Mouse (Mus musculus): Measurements from ENCODE around the gene Clasrp. TPM values are rescaled to one million over a fixed set of nuclear protein-coding genes. Genes with fewer than 3 reads are reported as not detected.

Clasrp gene
- total RNA-seq (2021) (10 to 100 TPM; 13.9 to 14.0 TPM), polyA plus RNA-seq (2012; rRNA removed) (26.1 and 32.0 TPM in 2 replicates)
- long read RNA-seq, partial matches to known transcripts: 2 of 14 reads
- long read RNA-seq, other reads (novel, unspliced or antisense): 7 of 14 reads

DNA sequence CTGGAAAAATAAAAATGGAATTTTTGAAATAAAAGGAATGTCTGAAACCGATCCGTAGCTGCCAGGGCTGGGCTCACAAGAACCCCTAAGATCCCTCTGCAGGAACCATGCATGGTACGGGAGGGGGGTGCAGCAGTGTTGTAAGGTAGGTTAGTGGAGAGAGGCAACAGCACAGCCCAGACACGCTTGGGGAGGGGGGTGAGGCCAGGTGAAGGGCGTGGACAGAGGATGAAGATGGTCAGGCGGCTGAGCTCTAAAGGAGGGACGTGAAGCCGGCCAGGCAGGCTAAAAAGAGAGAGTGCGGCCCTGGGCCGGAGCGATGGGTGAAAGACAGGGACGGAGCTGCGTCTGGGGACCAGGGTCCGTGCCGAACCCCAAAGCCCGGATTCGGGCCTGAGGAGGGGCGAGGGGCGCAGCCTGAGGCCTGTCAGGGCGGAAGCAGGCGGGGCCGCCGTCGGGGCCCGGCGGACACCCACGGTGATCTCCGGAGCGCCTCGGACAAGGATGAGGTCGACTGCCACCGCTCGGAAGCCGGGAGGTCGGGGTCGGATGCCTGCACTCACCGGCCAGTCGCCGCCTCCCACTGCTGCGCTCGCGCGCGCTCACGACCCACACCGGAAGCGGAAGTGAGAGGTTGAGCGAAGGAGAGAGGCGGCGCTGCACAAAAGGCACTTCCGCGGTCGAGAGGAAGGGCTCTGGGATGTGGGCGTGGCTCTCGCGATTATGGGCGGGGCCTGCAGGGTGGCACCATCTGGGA lies at the start of gene Clasrp:
TSS of gene Clasrp (minus strand) at position 638 of the 757 bp plus-strand sequence.
- Histone ChIP-seq H3K9ac (ENCODE audit: low read depth, low read length) (peak within 1 kb of the TSS; percentile 94), H3K79me2 (replicated peaks; ENCODE audit: control insufficient read depth, insufficient read depth, low read length) (peaks cover 4% of the 10 kb centered on the region), H3K4me1 (ENCODE audit: control insufficient read depth, insufficient read depth, low read length) (0 out of 2 replicates have a peak, but pooled peaks cover 1% of the 10 kb centered on the region), H3K27me3 (ENCODE audit: control insufficient read depth, insufficient read depth, low read length) (no peaks in the 10 kb centered on the region), H3K36me3 (ENCODE audit: control insufficient read depth, insufficient read depth, low read length) (no peaks in the 10 kb centered on the region; the same call in 1 of the 2 replicates), H3K27ac (peak within 1 kb of the TSS; percentile 88), H3K4me3 (peak within 1 kb of the TSS; percentile 99)
- intact Hi-C loops (cut with DNase I): loop anchor here (2.0 kb wide), 1 partner anchor 41 kb away; the partner anchor contains the start of gene Ppp1r37
- WGBS: under 1% methylated on average over 57 of the region's 57 CpGs
- TF ChIP-seq CTCF (IDR thresholded peaks at IDR 0.05): no peak
- TF ChIP-seq POLR2A (IDR thresholded peaks at IDR 0.05; ENCODE audit: insufficient read depth, low read depth, low read length): peak; percentile 81
- TF ChIP-seq EP300 (IDR thresholded peaks at IDR 0.05; ENCODE audit: insufficient read depth, low read depth, low read length): 0 out of 2 replicates have a peak, but pooled peaks have one; percentile 35
- peak; percentile 97 for DNase-seq

DNA sequence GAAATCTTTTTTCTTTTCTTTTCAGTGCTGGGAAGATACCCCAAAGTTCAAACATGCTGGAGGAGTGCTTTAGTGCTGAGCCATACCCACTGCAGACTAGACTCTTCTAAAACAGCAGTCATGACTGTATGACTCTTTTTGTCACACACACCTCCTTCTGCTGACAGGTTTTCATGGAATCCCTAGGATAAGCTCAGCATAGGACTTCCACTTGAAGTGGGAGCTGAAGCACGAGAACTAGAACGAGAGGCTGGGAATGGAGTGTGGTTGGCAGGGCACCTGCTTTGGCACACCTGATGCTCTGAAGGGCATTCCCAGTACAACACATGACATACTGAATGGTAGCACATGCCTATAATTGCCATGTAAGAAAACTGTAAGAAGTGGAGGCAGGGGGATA lies 48.3 kb upstream of the Clasrp start:
- intact Hi-C loops (cut with DNase I): no loop called here
- H3K27ac ChIP-seq: no peak overlapping the region; the same call in 1 of the 2 replicates

DNA sequence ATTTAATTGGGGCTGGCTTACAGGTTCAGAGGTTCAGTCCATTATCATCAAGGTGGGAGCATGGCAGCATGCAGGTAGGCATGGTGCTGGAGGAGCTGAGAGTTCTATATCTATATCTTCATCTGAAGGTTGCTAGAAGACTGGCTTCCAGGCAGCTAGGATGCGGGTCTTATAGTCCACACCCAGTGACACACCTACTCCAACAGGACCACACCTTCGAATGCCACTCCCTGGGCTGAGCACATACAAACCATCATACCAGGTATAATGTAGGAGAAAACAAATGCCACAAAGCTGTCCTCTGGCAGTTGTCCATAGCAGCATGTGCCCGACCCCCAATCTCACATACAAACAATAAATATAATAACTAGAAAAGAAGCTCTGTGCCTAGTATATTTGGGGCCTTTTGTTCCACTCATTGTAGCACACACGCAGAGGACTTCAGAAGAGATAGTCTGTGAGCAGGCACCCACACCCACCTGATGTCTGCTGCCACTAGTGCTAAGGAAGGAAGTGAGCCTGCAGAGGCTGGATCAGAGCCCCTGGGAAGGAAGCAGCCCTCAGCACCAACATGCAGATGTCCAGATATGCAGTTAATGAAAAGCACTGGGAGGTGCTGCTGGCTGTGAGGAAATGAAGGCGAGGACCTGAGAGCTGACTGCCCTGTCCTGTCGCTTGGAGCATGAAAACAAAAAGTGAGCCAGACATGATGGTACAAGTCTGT lies 46.9 kb upstream of the Clasrp start:
- Histone ChIP-seq H3K4me3 (no peak overlapping the region), H3K79me2 (replicated peaks; ENCODE audit: control insufficient read depth, insufficient read depth, low read length) (no peaks in the 10 kb centered on the region), H3K27ac (no peak overlapping the region), H3K9ac (ENCODE audit: low read depth, low read length) (no peak overlapping the region), H3K4me1 (ENCODE audit: control insufficient read depth, insufficient read depth, low read length) (peaks cover 8% of the 10 kb centered on the region; the same call in 1 of the 2 replicates), H3K36me3 (ENCODE audit: control insufficient read depth, insufficient read depth, low read length) (peaks cover 2% of the 10 kb centered on the region), H3K27me3 (ENCODE audit: control insufficient read depth, insufficient read depth, low read length) (no peaks in the 10 kb centered on the region)
- TF ChIP-seq POLR2A (IDR thresholded peaks at IDR 0.05; ENCODE audit: insufficient read depth, low read depth, low read length) (no peak), CTCF (IDR thresholded peaks at IDR 0.05) (no peak), EP300 (IDR thresholded peaks at IDR 0.05; ENCODE audit: insufficient read depth, low read depth, low read length) (no peak)
- intact Hi-C loops (cut with DNase I): no loop called here
- no peak for DNase-seq
- WGBS: 58% methylated on average over 6 of the region's 6 CpGs

More for the DNA sequence above, 48.3 kb upstream of the Clasrp start:
- Histone ChIP-seq H3K79me2 (replicated peaks; ENCODE audit: control insufficient read depth, insufficient read depth, low read length) (peaks cover 5% of the 10 kb centered on the region; the same call in 1 of the 2 replicates), H3K27me3 (ENCODE audit: control insufficient read depth, insufficient read depth, low read length) (no peaks in the 10 kb centered on the region), H3K9ac (ENCODE audit: low read depth, low read length) (no peak overlapping the region), H3K36me3 (ENCODE audit: control insufficient read depth, insufficient read depth, low read length) (peaks cover 2% of the 10 kb centered on the region), H3K4me1 (ENCODE audit: control insufficient read depth, insufficient read depth, low read length) (peaks cover 10% of the 10 kb centered on the region; the same call in 1 of the 2 replicates), H3K4me3 (no peak overlapping the region)
- 71% methylated on average over 2 of the region's 2 CpGs for WGBS
- TF ChIP-seq CTCF (IDR thresholded peaks at IDR 0.05) (no peak), EP300 (IDR thresholded peaks at IDR 0.05; ENCODE audit: insufficient read depth, low read depth, low read length) (peak; percentile 91)
- DNase-seq: peak in 1 of 2 experiments; percentile 73

DNA sequence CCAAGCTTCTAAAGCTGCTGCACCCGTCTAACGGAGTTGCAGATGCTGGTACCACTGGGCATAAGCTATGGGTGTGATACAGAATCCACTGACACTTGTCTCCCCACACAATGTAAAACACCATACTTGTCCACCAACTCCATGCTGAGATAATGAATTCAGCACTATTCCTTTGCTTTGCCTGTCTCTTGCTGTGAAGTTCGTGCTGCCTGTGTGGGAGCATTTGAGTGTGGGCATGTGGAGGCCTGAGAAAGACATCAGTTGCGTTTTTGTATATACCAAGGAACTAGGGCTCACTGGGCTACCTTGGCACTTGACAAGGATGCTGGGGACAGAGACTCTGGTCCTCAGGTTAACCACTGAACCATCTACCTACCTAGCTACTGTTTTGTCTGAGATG lies 36.9 kb upstream of the Clasrp start:
- TF ChIP-seq EP300 (IDR thresholded peaks at IDR 0.05; ENCODE audit: insufficient read depth, low read depth, low read length) (no peak), POLR2A (IDR thresholded peaks at IDR 0.05; ENCODE audit: insufficient read depth, low read depth, low read length) (no peak), CTCF (IDR thresholded peaks at IDR 0.05) (no peak)
- no peak for DNase-seq
- Histone ChIP-seq H3K9ac (ENCODE audit: low read depth, low read length) (no peak overlapping the region), H3K4me3 (no peak overlapping the region), H3K79me2 (replicated peaks; ENCODE audit: control insufficient read depth, insufficient read depth, low read length) (no peaks in the 10 kb centered on the region), H3K27ac (no peak overlapping the region), H3K27me3 (ENCODE audit: control insufficient read depth, insufficient read depth, low read length) (no peaks in the 10 kb centered on the region), H3K36me3 (ENCODE audit: control insufficient read depth, insufficient read depth, low read length) (no peaks in the 10 kb centered on the region), H3K4me1 (ENCODE audit: control insufficient read depth, insufficient read depth, low read length) (no peaks in the 10 kb centered on the region)
- intact Hi-C loops (cut with DNase I): no loop called here
- 98% methylated on average over 4 of the region's 4 CpGs for WGBS

DNA sequence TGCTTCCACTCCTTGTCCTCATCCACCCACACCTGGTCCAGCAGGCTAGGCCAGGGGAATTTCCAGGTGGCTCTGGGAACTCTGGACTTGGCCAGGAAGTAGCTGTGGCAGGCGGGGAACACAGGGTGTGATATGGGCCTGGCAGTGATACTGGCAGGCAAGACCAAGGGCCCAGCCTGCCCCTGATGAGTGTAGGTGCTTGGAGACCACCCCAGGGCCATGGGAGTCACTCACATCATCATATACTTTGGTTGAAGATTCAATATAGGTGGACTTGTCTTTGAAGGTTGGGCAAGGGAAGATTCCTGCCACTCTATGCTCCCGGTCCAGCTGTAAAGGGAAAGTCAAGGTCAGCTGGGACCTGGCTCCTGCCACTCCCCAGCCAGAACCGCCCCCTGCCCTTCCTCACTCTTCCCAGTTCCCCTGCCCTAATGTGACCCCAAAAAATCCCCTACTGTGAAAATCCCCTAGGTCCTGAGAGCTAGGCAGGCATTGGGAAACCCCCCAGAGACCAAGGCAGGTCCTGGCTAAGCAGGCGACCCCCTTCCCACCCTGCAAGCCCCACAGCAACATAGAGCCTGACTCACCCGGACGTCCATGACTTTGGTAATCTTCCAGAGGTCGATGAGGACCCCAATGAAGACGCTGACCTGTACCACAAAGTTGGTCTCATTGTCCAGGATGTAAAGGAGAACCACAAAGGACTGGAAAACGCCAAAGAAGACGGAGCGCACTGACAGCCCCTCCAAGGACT lies 31.0 kb upstream of the Clasrp start:
- TF ChIP-seq POLR2A (IDR thresholded peaks at IDR 0.05; ENCODE audit: insufficient read depth, low read depth, low read length): no peak
- TF ChIP-seq EP300 (IDR thresholded peaks at IDR 0.05; ENCODE audit: insufficient read depth, low read depth, low read length): no peak
- TF ChIP-seq CTCF (IDR thresholded peaks at IDR 0.05): no peak
- H3K4me3 ChIP-seq: no peak overlapping the region
- peaks cover 3% of the 10 kb centered on the region; the same call in 1 of the 2 replicates for H3K4me1 ChIP-seq (ENCODE audit: control insufficient read depth, insufficient read depth, low read length)
- 72% methylated on average over 11 of the region's 11 CpGs for WGBS
- no peak overlapping the region for H3K27ac ChIP-seq
- no peaks in the 10 kb centered on the region for H3K36me3 ChIP-seq (ENCODE audit: control insufficient read depth, insufficient read depth, low read length)
- H3K9ac ChIP-seq (ENCODE audit: low read depth, low read length): no peak overlapping the region
- DNase-seq: no peak
- intact Hi-C loops (cut with DNase I): no loop called here
- H3K27me3 ChIP-seq (ENCODE audit: control insufficient read depth, insufficient read depth, low read length): no peaks in the 10 kb centered on the region
- H3K79me2 ChIP-seq (replicated peaks; ENCODE audit: control insufficient read depth, insufficient read depth, low read length): no peaks in the 10 kb centered on the region
